Mouse (Mus musculus) large intestine, adult 2 months (tissue): Measurements from ENCODE around the gene Srd5a1. TPM values are rescaled to one million over a fixed set of nuclear protein-coding genes. Genes with fewer than 3 reads are reported as not detected.
"Not testable (repeated sequence)": the region's sequence is repeated elsewhere in the genome, so short reads cannot be mapped to it uniquely, and the experiment has no call there.

Source experiments
- DNase-seq: peaks from one replicate; pipeline ENCODE4 v3.0.0-alpha.2; 2012; ENCODE audit warnings: low read depth, low spot score
- WGBS: fragments of 180-500 bp; shearing (Covaris S2); methylation state at CpG from one replicate; pipeline ENCODE4 v1.1.7; 2018; 5-methylcytosine and 5-hydroxymethylcytosine counted together
- polyA plus RNA-seq: library from polyadenylated mRNA; depleted of rRNA; stranded (reverse); fragments of >200 nt; gene quantifications from 2 replicates; pipeline ENCODE4 v1.2.3, GENCODE M21; 2012

The Srd5a1 gene
- polyA plus RNA-seq, 1 experiment = 9.3 TPM

GRCm38 (mm10) chr13:69630576-69630975 is 19.3 kb upstream of the Srd5a1 start:
- 68% methylated on average over 8 of the region's 8 CpGs for WGBS
- DNase-seq = no peak

GRCm38 (mm10) chr13:69627941-69628340 is 16.7 kb upstream of the Srd5a1 start:
- DNase-seq = no peak
- whole genome bisulfite sequencing = 96% methylated on average over 3 of the region's 3 CpGs

- DNase-seq = no peak
- WGBS = 86% methylated on average over 3 of the region's 3 CpGs
Measured at GRCm38 (mm10) chr13:69624510-69624909, 13.3 kb upstream of the Srd5a1 start.

- 77% methylated on average over 5 of the region's 5 CpGs for WGBS
- no peak for DNase-seq
Measured at GRCm38 (mm10) chr13:69623843-69624242, 12.6 kb upstream of the Srd5a1 start.

- WGBS = 79% methylated on average over 6 of the region's 6 CpGs
Measured at GRCm38 (mm10) chr13:69616716-69617115, 5.5 kb upstream of the Srd5a1 start.

GRCm38 (mm10) chr13:69612175-69612544 is 918 bp upstream of the Srd5a1 start:
- DNase-seq = no peak
- WGBS = under 1% methylated on average over 24 of the region's 24 CpGs

More at GRCm38 (mm10) chr13:69616716-69617115, 5.5 kb upstream of the Srd5a1 start:
- DNase-seq = no peak

GRCm38 (mm10) chr13:69610751-69611397 is 368 bp downstream of the Srd5a1 start:
- under 1% methylated on average over 40 of the region's 40 CpGs for WGBS
- DNase-seq = no peak

- 81% methylated on average over 8 of the region's 8 CpGs for WGBS
- no peak for DNase-seq
Measured at GRCm38 (mm10) chr13:69608734-69609133, 2.5 kb downstream of the Srd5a1 start.

GRCm38 (mm10) chr13:69604670-69605069 is 6.6 kb downstream of the Srd5a1 start:
- no peak for DNase-seq
- WGBS = 60% methylated on average over 1 of the region's 1 CpGs

GRCm38 (mm10) chr13:69601321-69601720 is 9.9 kb downstream of the Srd5a1 start:
- no peak for DNase-seq
- 83% methylated on average over 5 of the region's 5 CpGs for WGBS

GRCm38 (mm10) chr13:69600863-69601262 is 10.4 kb downstream of the Srd5a1 start:
- not testable (repeated sequence) for DNase-seq
- 89% methylated on average over 5 of the region's 5 CpGs for WGBS

- no peak for DNase-seq
- 49% methylated on average over 10 of the region's 10 CpGs for WGBS
Measured at GRCm38 (mm10) chr13:69598867-69599266, 12.4 kb downstream of the Srd5a1 start.

GRCm38 (mm10) chr13:69596515-69596914 is 14.7 kb downstream of the Srd5a1 start:
- WGBS = 88% methylated on average over 2 of the region's 2 CpGs
- no peak for DNase-seq

- no peak for DNase-seq
- WGBS = 89% methylated on average over 6 of the region's 6 CpGs
Measured at GRCm38 (mm10) chr13:69595911-69596310, 15.3 kb downstream of the Srd5a1 start.

GRCm38 (mm10) chr13:69594577-69595256 is 16.5 kb downstream of the Srd5a1 start:
- DNase-seq = no peak
- 84% methylated on average over 7 of the region's 7 CpGs for WGBS

GRCm38 (mm10) chr13:69593453-69593852 is 17.8 kb downstream of the Srd5a1 start:
- no peak for DNase-seq
- 81% methylated on average over 8 of the region's 8 CpGs for WGBS

GRCm38 (mm10) chr13:69592226-69592625 is 19.0 kb downstream of the Srd5a1 start:
- DNase-seq = no peak
- WGBS = 87% methylated on average over 8 of the region's 8 CpGs

- no peak for DNase-seq
- 78% methylated on average over 5 of the region's 5 CpGs for WGBS
Measured at GRCm38 (mm10) chr13:69591338-69591737, 19.9 kb downstream of the Srd5a1 start.

- 69% methylated on average over 6 of the region's 6 CpGs for WGBS
Measured at GRCm38 (mm10) chr13:69588263-69588662, 23.0 kb downstream of the Srd5a1 start.

GRCm38 (mm10) chr13:69587849-69588248 is 23.4 kb downstream of the Srd5a1 start:
- no peak for DNase-seq
- 44% methylated on average over 3 of the region's 3 CpGs for WGBS

More at GRCm38 (mm10) chr13:69588263-69588662, 23.0 kb downstream of the Srd5a1 start:
- no peak for DNase-seq

GRCm38 (mm10) chr13:69586337-69586736 is 24.9 kb downstream of the Srd5a1 start:
- 59% methylated on average over 10 of the region's 10 CpGs for WGBS
- no peak for DNase-seq
